Mouse (Mus musculus) limb, embryonic 14.5 days (tissue): ENCODE measurements around the gene Gm11114. TPM values are rescaled to one million over a fixed set of nuclear protein-coding genes. Genes with fewer than 3 reads are reported as not detected.

Experiments
- ATAC-seq: fragments of 200-750 bp; cut with Nextera tagmentation; 2 replicates; pipeline ENCODE4 v1.8.0; 2017; ENCODE audit warnings: low read depth, moderate number of reproducible peaks, moderate TSS enrichment; ENCODE audit not compliant: low FRiP score
- DNase-seq: peaks from one replicate; pipeline ENCODE4 v3.0.0-alpha.2; 2015; ENCODE audit warnings: low spot score
- H3K27ac ChIP-seq: fragments of 300-500 bp; sonication (generic); replicated peaks from 2 replicates; pipeline ENCODE4 v1.5.1; 2014; ENCODE audit warnings: low read depth, mild to moderate bottlenecking, low read length, moderate library complexity, mixed read lengths
- H3K27me3 ChIP-seq: fragments of 300-500 bp; sonication (generic); 2 replicates; pipeline ENCODE4 v1.6.1; 2014; ENCODE audit warnings: low read length, mixed read lengths; ENCODE audit not compliant: control insufficient read depth, insufficient read depth
- H3K36me3 ChIP-seq: fragments of 300-500 bp; sonication (generic); 2 replicates; pipeline ENCODE4 v1.6.1; 2014; ENCODE audit warnings: mild to moderate bottlenecking, low read length, moderate library complexity, mixed read lengths; ENCODE audit not compliant: control insufficient read depth, insufficient read depth
- H3K4me1 ChIP-seq: fragments of 300-500 bp; sonication (generic); 2 replicates; pipeline ENCODE4 v1.6.1; 2014; ENCODE audit warnings: antibody characterized with exemption, low read length, mixed read lengths; ENCODE audit not compliant: control insufficient read depth, insufficient read depth
- H3K4me2 ChIP-seq: fragments of 300-500 bp; sonication (generic); replicated peaks from 2 replicates; pipeline ENCODE4 v1.6.1; 2014; ENCODE audit warnings: low read depth, mild to moderate bottlenecking, low read length, moderate library complexity; ENCODE audit not compliant: severe bottlenecking
- H3K4me3 ChIP-seq: fragments of 300-500 bp; sonication (generic); replicated peaks from 2 replicates; pipeline ENCODE4 v1.5.1; 2014; ENCODE audit warnings: low read length
- H3K9ac ChIP-seq: fragments of 300-500 bp; sonication (generic); 2 replicates; pipeline ENCODE4 v1.6.1; 2014; ENCODE audit warnings: mild to moderate bottlenecking, low read depth, low read length, moderate library complexity; ENCODE audit not compliant: severe bottlenecking
- H3K9me3 ChIP-seq: fragments of 300-500 bp; sonication (generic); 2 replicates; pipeline ENCODE4 v1.6.1; 2016; ENCODE audit warnings: low read length; ENCODE audit not compliant: control insufficient read depth
- POLR2A ChIP-seq: fragments of 200-500 bp; IDR thresholded peaks from 2 replicates; pipeline ENCODE4 v1.8.0; 2012; ENCODE audit warnings: inconsistent platforms, mild to moderate bottlenecking, moderate library complexity, borderline replicate concordance; ENCODE audit not compliant: insufficient read depth, insufficient read length; ENCODE audit errors: extremely low read depth
- WGBS: fragments of 180-500 bp; shearing (Covaris S2); extraction: QIAGEN DNeasy Blood & Tissue Kit; methylation state at CpG from one replicate; pipeline ENCODE4 v1.1.7; 2014; 5-methylcytosine and 5-hydroxymethylcytosine counted together
- polyA plus RNA-seq, 2 experiments: library from polyadenylated mRNA; depleted of rRNA in 1 of 2; stranded (reverse) in 1 of 2; unstranded in 1 of 2; fragments of >200 nt; fragmentation: Nextera tagmentation in 1 of 2; extraction: Ambion mirVana in 1 of 2; gene quantifications; 2 replicates each; pipeline versions ENCODE4 v1.2.1 to v1.2.3; 2012 to 2014

Gm11114 gene
- polyA plus RNA-seq, 2 experiments = not detected

GRCm38 (mm10) chr9:85357154-85357860 lies 44.7 kb downstream of the Gm11114 start:
- DNase-seq = no peak
- H3K4me2 ChIP-seq = no peak overlapping the region
- no peak for TF ChIP-seq POLR2A
- H3K9me3 ChIP-seq = no peaks in the 10 kb centered on the region
- H3K9ac ChIP-seq = no peak overlapping the region
- no peaks in the 10 kb centered on the region for H3K4me1 ChIP-seq
- no peaks in the 10 kb centered on the region for H3K36me3 ChIP-seq
- H3K27me3 ChIP-seq = no peaks in the 10 kb centered on the region
- no peak overlapping the region for H3K27ac ChIP-seq
- 73% methylated on average over 7 of the region's 7 CpGs for WGBS
- H3K4me3 ChIP-seq = no peak overlapping the region
- ATAC-seq = no peak

Other genes with a start within 250 kb of the Gm11114 start
- gene Tent5a, start 14.6 kb downstream of the Gm11114 start, polyA plus RNA-seq (2012; rRNA removed) = 18.1 and 18.5 TPM in 2 replicates
- 29.3 and 32.4 TPM in 2 replicates for gene Tent5a, start 14.6 kb downstream of the Gm11114 start, polyA plus RNA-seq (2014; fragmentation: Nextera tagmentation; extraction: Ambion mirVana)